Mouse (Mus musculus) heart, postnatal 0 days (tissue): Measurements from ENCODE around the gene Syt9.

Experiments
- CTCF ChIP-seq: IDR thresholded peaks from 2 replicates; pipeline ENCODE4 v1.5.1; 2016; ENCODE audit warnings: antibody characterized with exemption, control low read depth, low read depth
- EP300 ChIP-seq: IDR thresholded peaks from 2 replicates; pipeline ENCODE4 v1.6.1; 2016; ENCODE audit warnings: antibody characterized with exemption, low read depth

DNA sequence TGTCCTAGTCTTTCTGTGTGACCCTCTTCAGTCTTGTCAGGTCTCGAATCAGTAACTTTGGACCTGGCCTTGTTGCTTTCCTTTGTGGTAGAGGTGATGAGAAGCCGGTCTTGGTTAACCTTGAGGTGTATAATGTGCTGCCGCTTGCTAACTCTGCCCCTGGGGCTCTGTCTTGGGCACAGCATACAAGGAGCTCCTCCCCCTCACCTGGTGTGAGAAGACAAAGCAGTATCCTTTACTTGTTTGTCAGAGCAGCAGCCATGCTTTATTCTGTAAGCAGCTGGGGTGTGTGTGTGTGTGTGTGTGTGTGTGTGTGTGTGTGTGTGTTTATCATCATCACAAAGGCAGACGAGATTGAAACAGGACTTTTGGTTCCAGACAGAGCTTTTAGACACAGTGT lies 164.8 kb downstream of the Syt9 start:
- TF ChIP-seq CTCF = no peak
- TF ChIP-seq EP300 = no peak
